Mouse (Mus musculus) C2C12 (cell line): ENCODE results near the gene Wdr81.

Experiments
- CEBPB ChIP-seq: IDR thresholded peaks from one replicate; pipeline ENCODE4 v1.6.1; 2011; ENCODE audit warnings: low read depth, mild to moderate bottlenecking, control low read depth, moderate library complexity
- CTCF ChIP-seq: IDR thresholded peaks from one replicate; pipeline ENCODE4 v1.5.1; 2011; ENCODE audit not compliant: control insufficient read depth, insufficient read depth, insufficient read length
- MAX ChIP-seq: IDR thresholded peaks from one replicate; pipeline ENCODE4 v1.6.1; 2011; ENCODE audit warnings: mild to moderate bottlenecking, control low read depth
- MYOD1 ChIP-seq: IDR thresholded peaks from one replicate; pipeline ENCODE4 v1.6.1; 2011; ENCODE audit warnings: low read depth; ENCODE audit not compliant: control insufficient read depth, insufficient read length
- USF1 ChIP-seq: IDR thresholded peaks from one replicate; pipeline ENCODE4 v1.6.1; 2011; ENCODE audit warnings: low read depth, mild to moderate bottlenecking, control low read depth, moderate library complexity

DNA sequence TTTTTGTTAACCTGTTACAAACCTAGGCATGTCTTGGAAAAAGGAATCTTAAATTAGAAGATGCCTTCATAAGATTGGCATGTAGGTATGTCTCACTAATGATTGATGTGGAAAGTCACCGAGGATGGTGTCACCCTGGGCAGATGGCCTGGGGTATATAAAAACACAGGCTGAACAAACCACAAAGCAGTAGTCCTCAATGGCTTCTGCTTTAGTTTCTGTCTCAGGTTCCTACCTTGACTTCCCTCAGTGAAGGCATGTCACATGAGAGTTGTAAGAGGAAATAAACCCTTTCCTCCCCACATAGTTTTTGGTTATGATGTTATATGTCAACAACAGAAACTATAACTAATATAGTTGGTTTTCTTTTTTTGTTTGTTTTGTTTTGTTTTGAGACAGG lies 58.9 kb downstream of the Wdr81 start:
- TF ChIP-seq USF1 (no peak), CTCF (no peak), CEBPB (no peak), MYOD1 (no peak), MAX (no peak)
